Mouse (Mus musculus): ENCODE measurements around the gene Kif5c. TPM values are rescaled to one million over a fixed set of nuclear protein-coding genes. Genes with fewer than 3 reads are reported as not detected.

Kif5c gene
- polyA plus RNA-seq, 1 experiment from 2014 or later: 11.3 TPM

GRCm38 (mm10) chr2:49755054-49755453, 136.0 kb downstream of the Kif5c start:
- Histone ChIP-seq H3K9ac (ENCODE audit: low read length) (no peak overlapping the region), H3K36me3 (ENCODE audit: control insufficient read depth, insufficient read depth, low read length) (no peaks in the 10 kb centered on the region), H3K4me1 (replicated peaks; ENCODE audit: control insufficient read depth, insufficient read depth, low read length) (peaks cover 3% of the 10 kb centered on the region), H3K9me3 (ENCODE audit: control insufficient read depth, low read length) (no peaks in the 10 kb centered on the region), H3K27me3 (replicated peaks; ENCODE audit: control insufficient read depth, insufficient read depth, low read length) (no peaks in the 10 kb centered on the region), H3K4me2 (ENCODE audit: low read length) (no peak overlapping the region), H3K4me3 (ENCODE audit: low read depth, low read length) (no peak overlapping the region), H3K27ac (ENCODE audit: low read depth) (no peak overlapping the region)
- no peak for ATAC-seq (replicated peaks; ENCODE audit: low FRiP score, low TSS enrichment, low read depth)
- no peak for DNase-seq (ENCODE audit: low spot score)
- 63% methylated on average over 2 of the region's 2 CpGs for WGBS

DNA sequence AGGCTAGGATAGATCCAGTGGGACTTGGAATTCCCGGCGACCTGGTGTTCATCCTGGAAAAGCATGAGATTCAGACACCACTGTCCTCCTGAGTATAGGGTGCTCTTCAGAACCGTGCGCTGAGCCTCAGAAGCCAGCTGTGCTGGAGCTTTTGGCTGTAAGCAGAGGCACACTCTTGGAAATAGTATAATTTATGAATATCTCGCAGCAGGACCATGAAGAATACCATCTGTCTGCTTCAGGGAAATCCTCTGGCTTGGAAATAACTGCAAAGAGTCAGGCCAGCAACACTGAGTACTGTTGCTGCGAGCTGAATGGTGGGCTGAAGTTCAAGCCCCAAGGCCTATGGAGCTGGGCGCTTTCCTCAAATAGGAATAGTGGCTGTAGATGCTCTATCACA, 138.5 kb downstream of the Kif5c start:
- no peaks in the 10 kb centered on the region for H3K36me3 ChIP-seq (ENCODE audit: control insufficient read depth, insufficient read depth, low read length)
- H3K4me2 ChIP-seq (ENCODE audit: low read length): no peak overlapping the region
- ATAC-seq (replicated peaks; ENCODE audit: low FRiP score, low TSS enrichment, low read depth) (0 out of 2 replicates have a peak, but pooled peaks have one; percentile 23), DNase-seq (ENCODE audit: low spot score) (no peak)
- no peaks in the 10 kb centered on the region for H3K27me3 ChIP-seq (replicated peaks; ENCODE audit: control insufficient read depth, insufficient read depth, low read length)
- no peaks in the 10 kb centered on the region for H3K9me3 ChIP-seq (ENCODE audit: control insufficient read depth, low read length)
- H3K27ac ChIP-seq (ENCODE audit: low read depth): no peak overlapping the region
- no peak overlapping the region for H3K9ac ChIP-seq (ENCODE audit: low read length)
- peaks cover 3% of the 10 kb centered on the region for H3K4me1 ChIP-seq (replicated peaks; ENCODE audit: control insufficient read depth, insufficient read depth, low read length)
- H3K4me3 ChIP-seq (ENCODE audit: low read depth, low read length): no peak overlapping the region
- 72% methylated on average over 7 of the region's 7 CpGs for WGBS

GRCm38 (mm10) chr2:49764331-49764946, 145.3 kb downstream of the Kif5c start:
- WGBS: 46% methylated on average over 7 of the region's 7 CpGs
- DNase-seq (ENCODE audit: low spot score) (peak; percentile 74), ATAC-seq (replicated peaks; ENCODE audit: low FRiP score, low TSS enrichment, low read depth) (peak; percentile 70)
- Histone ChIP-seq H3K27ac (ENCODE audit: low read depth) (no peak overlapping the region), H3K4me1 (replicated peaks; ENCODE audit: control insufficient read depth, insufficient read depth, low read length) (no peaks in the 10 kb centered on the region), H3K4me3 (ENCODE audit: low read depth, low read length) (no peak overlapping the region), H3K9ac (ENCODE audit: low read length) (no peak overlapping the region), H3K36me3 (ENCODE audit: control insufficient read depth, insufficient read depth, low read length) (no peaks in the 10 kb centered on the region), H3K27me3 (replicated peaks; ENCODE audit: control insufficient read depth, insufficient read depth, low read length) (no peaks in the 10 kb centered on the region), H3K4me2 (ENCODE audit: low read length) (no peak overlapping the region), H3K9me3 (ENCODE audit: control insufficient read depth, low read length) (no peaks in the 10 kb centered on the region)

DNA sequence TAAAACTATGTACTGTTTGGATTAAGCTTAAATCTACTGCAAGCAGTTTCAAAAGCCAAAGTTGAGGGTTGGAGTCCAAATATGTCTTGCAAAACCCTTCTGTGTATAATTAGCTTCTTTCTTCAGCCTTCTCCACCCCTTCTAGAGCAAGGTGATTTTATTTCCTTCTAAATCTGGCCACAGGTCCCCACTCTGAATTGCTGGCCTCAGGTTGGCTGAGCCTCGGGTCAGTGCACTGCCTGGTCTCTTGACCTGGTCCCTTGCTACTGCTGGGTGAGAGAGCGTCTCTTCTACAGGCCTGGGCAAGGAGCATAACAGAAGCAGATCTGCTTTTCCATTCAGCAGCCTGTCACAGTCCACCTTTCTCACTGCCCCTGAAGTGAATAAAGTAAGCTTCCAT, 149.8 kb downstream of the Kif5c start:
- Histone ChIP-seq H3K4me1 (replicated peaks; ENCODE audit: control insufficient read depth, insufficient read depth, low read length) (0 out of 2 replicates have a peak, but pooled peaks cover 3% of the 10 kb centered on the region), H3K4me2 (ENCODE audit: low read length) (no peak overlapping the region), H3K9ac (ENCODE audit: low read length) (no peak overlapping the region), H3K27ac (ENCODE audit: low read depth) (no peak overlapping the region), H3K4me3 (ENCODE audit: low read depth, low read length) (no peak overlapping the region), H3K9me3 (ENCODE audit: control insufficient read depth, low read length) (no peaks in the 10 kb centered on the region), H3K36me3 (ENCODE audit: control insufficient read depth, insufficient read depth, low read length) (no peaks in the 10 kb centered on the region), H3K27me3 (replicated peaks; ENCODE audit: control insufficient read depth, insufficient read depth, low read length) (no peaks in the 10 kb centered on the region)
- ATAC-seq (replicated peaks; ENCODE audit: low FRiP score, low TSS enrichment, low read depth) (no peak), DNase-seq (ENCODE audit: low spot score) (no peak)
- WGBS: 81% methylated on average over 2 of the region's 2 CpGs

- Histone ChIP-seq H3K27me3 (replicated peaks; ENCODE audit: control insufficient read depth, insufficient read depth, low read length) (no peaks in the 10 kb centered on the region), H3K4me1 (replicated peaks; ENCODE audit: control insufficient read depth, insufficient read depth, low read length) (0 out of 2 replicates have a peak, but pooled peaks cover 3% of the 10 kb centered on the region), H3K4me2 (ENCODE audit: low read length) (no peak overlapping the region), H3K27ac (ENCODE audit: low read depth) (no peak overlapping the region), H3K4me3 (ENCODE audit: low read depth, low read length) (no peak overlapping the region), H3K9me3 (ENCODE audit: control insufficient read depth, low read length) (no peaks in the 10 kb centered on the region), H3K9ac (ENCODE audit: low read length) (no peak overlapping the region), H3K36me3 (ENCODE audit: control insufficient read depth, insufficient read depth, low read length) (no peaks in the 10 kb centered on the region)
- WGBS: 65% methylated on average over 5 of the region's 5 CpGs
- no peak for ATAC-seq (replicated peaks; ENCODE audit: low FRiP score, low TSS enrichment, low read depth)
- DNase-seq (ENCODE audit: low spot score): no peak
Measured at GRCm38 (mm10) chr2:49770440-49770839, 151.3 kb downstream of the Kif5c start.

DNA sequence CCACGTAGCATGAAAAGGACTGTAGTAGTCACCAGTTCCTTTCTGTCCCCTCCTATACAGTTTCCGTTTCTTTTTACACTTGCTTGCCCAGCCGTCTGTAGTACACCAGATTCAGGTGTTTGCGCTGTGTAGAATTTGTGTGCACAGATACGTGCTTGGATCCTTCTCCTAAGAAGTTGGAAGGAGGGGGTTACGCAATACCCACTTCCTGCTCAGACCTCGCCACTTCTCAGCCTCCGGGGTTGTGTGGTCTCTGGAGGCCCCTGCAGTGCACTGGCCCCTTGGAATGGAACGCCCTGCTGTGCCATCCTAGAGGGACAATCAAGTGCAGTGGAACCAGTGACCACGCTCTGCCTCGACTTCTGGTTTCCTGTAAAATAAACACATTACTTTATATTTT, 152.1 kb downstream of the Kif5c start:
- H3K4me1 ChIP-seq (replicated peaks; ENCODE audit: control insufficient read depth, insufficient read depth, low read length): 0 out of 2 replicates have a peak, but pooled peaks cover 3% of the 10 kb centered on the region
- no peak overlapping the region for H3K4me3 ChIP-seq (ENCODE audit: low read depth, low read length)
- WGBS: 63% methylated on average over 11 of the region's 11 CpGs
- H3K9me3 ChIP-seq (ENCODE audit: control insufficient read depth, low read length): no peaks in the 10 kb centered on the region
- no peaks in the 10 kb centered on the region for H3K27me3 ChIP-seq (replicated peaks; ENCODE audit: control insufficient read depth, insufficient read depth, low read length)
- H3K36me3 ChIP-seq (ENCODE audit: control insufficient read depth, insufficient read depth, low read length): no peaks in the 10 kb centered on the region
- ATAC-seq (replicated peaks; ENCODE audit: low FRiP score, low TSS enrichment, low read depth) (0 out of 2 replicates have a peak, but pooled peaks have one; percentile 26), DNase-seq (ENCODE audit: low spot score) (no peak)
- H3K4me2 ChIP-seq (ENCODE audit: low read length): no peak overlapping the region
- H3K27ac ChIP-seq (ENCODE audit: low read depth): no peak overlapping the region
- H3K9ac ChIP-seq (ENCODE audit: low read length): no peak overlapping the region

- H3K27me3 ChIP-seq (replicated peaks; ENCODE audit: control insufficient read depth, insufficient read depth, low read length): no peaks in the 10 kb centered on the region
- ATAC-seq (replicated peaks; ENCODE audit: low FRiP score, low TSS enrichment, low read depth): no peak
- H3K9me3 ChIP-seq (ENCODE audit: control insufficient read depth, low read length): no peaks in the 10 kb centered on the region
Measured at GRCm38 (mm10) chr2:49773194-49773931, 154.3 kb downstream of the Kif5c start.

DNA sequence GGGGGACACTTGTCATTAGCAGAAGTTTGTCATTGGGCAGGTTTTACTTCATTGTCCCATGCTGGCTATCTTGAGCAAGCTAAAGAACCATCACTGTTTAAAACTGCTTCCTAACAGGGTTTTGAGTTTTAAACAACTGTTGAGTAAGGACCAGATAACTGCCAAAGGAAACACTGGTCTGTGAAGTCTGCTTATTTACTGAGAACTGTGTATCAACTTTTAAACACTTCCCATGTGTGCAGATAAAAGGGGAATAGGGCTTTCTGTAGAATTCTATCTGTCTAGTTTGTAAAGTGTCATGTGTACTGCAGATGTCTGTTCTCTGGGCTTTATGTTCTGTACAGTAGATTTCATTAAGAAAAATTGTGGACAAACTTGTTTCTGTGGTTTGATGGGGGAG, 155.1 kb downstream of the Kif5c start:
- no peak for DNase-seq (ENCODE audit: low spot score)
- H3K9me3 ChIP-seq (ENCODE audit: control insufficient read depth, low read length): no peaks in the 10 kb centered on the region
- H3K9ac ChIP-seq (ENCODE audit: low read length): no peak overlapping the region
- 0 out of 2 replicates have a peak, but pooled peaks cover 3% of the 10 kb centered on the region for H3K4me1 ChIP-seq (replicated peaks; ENCODE audit: control insufficient read depth, insufficient read depth, low read length)
- H3K4me3 ChIP-seq (ENCODE audit: low read depth, low read length): no peak overlapping the region
- no peak overlapping the region for H3K27ac ChIP-seq (ENCODE audit: low read depth)
- no peak overlapping the region for H3K4me2 ChIP-seq (ENCODE audit: low read length)
- no peaks in the 10 kb centered on the region for H3K36me3 ChIP-seq (ENCODE audit: control insufficient read depth, insufficient read depth, low read length)
- ATAC-seq (replicated peaks; ENCODE audit: low FRiP score, low TSS enrichment, low read depth): no peak
- no peaks in the 10 kb centered on the region for H3K27me3 ChIP-seq (replicated peaks; ENCODE audit: control insufficient read depth, insufficient read depth, low read length)

More at GRCm38 (mm10) chr2:49773194-49773931, 154.3 kb downstream of the Kif5c start:
- Histone ChIP-seq H3K4me1 (replicated peaks; ENCODE audit: control insufficient read depth, insufficient read depth, low read length) (0 out of 2 replicates have a peak, but pooled peaks cover 3% of the 10 kb centered on the region), H3K36me3 (ENCODE audit: control insufficient read depth, insufficient read depth, low read length) (no peaks in the 10 kb centered on the region), H3K4me2 (ENCODE audit: low read length) (no peak overlapping the region), H3K27ac (ENCODE audit: low read depth) (no peak overlapping the region), H3K9ac (ENCODE audit: low read length) (no peak overlapping the region), H3K4me3 (ENCODE audit: low read depth, low read length) (no peak overlapping the region)
- WGBS: 65% methylated on average over 10 of the region's 10 CpGs
- no peak for DNase-seq (ENCODE audit: low spot score)

Data from intestine, embryonic 14.5 days (tissue).